Mouse (Mus musculus) thymus, adult 2 months (tissue): Measurements from ENCODE around the gene Prkn. TPM values are rescaled to one million over a fixed set of nuclear protein-coding genes. Genes with fewer than 3 reads are reported as not detected.

Experiments
- DNase-seq: peaks from one replicate; pipeline ENCODE4 v3.0.0; 2021
- H3K27ac ChIP-seq: fragments of 200-500 bp; 2 replicates; pipeline ENCODE4 v1.5.1; 2012; ENCODE audit warnings: low read length, control low read depth; ENCODE audit not compliant: control insufficient read depth, insufficient read depth
- H3K27me3 ChIP-seq: fragments of 200-500 bp; 2 replicates; pipeline ENCODE4 v1.6.1; 2012; ENCODE audit warnings: mild to moderate bottlenecking, low read length, moderate library complexity, mixed read lengths; ENCODE audit not compliant: control insufficient read depth, insufficient read depth
- H3K36me3 ChIP-seq: fragments of 200-500 bp; 2 replicates; pipeline ENCODE4 v1.6.1; 2012; ENCODE audit warnings: mild to moderate bottlenecking, low read length, moderate library complexity; ENCODE audit not compliant: control insufficient read depth, insufficient read depth
- H3K4me1 ChIP-seq: fragments of 200-500 bp; replicated peaks from 2 replicates; pipeline ENCODE4 v1.6.1; 2012; ENCODE audit warnings: low read length; ENCODE audit not compliant: control insufficient read depth, insufficient read depth
- H3K4me3 ChIP-seq: fragments of 200-500 bp; 2 replicates; pipeline ENCODE4 v1.5.1; 2012; ENCODE audit warnings: mild to moderate bottlenecking, low read length, control low read depth, moderate library complexity; ENCODE audit not compliant: control insufficient read depth, insufficient read depth
- CTCF ChIP-seq: fragments of 200-500 bp; IDR thresholded peaks from 2 replicates; pipeline ENCODE4 v1.5.1; 2012; ENCODE audit warnings: mild to moderate bottlenecking, control low read depth, low read length, moderate library complexity, borderline replicate concordance; ENCODE audit not compliant: control insufficient read depth, poor library complexity, insufficient read depth; ENCODE audit errors: extremely low read depth
- POLR2A ChIP-seq: fragments of 200-500 bp; IDR thresholded peaks from 2 replicates; pipeline ENCODE4 v1.6.1; 2012; ENCODE audit warnings: mild to moderate bottlenecking, low read length, control low read depth, moderate library complexity; ENCODE audit not compliant: control insufficient read depth, poor library complexity, insufficient read depth; ENCODE audit errors: extremely low read depth
- WGBS: fragments of 180-500 bp; shearing (Covaris S2); methylation state at CpG from one replicate; pipeline ENCODE4 v1.1.7; 2018; 5-methylcytosine and 5-hydroxymethylcytosine counted together
- polyA plus RNA-seq: library from polyadenylated mRNA; depleted of rRNA; stranded (reverse); fragments of >200 nt; gene quantifications from 2 replicates; pipeline ENCODE4 v1.2.3, GENCODE M21; 2012

Prkn gene
- polyA plus RNA-seq, 1 experiment: 1.4 TPM

GRCm38 (mm10) chr17:11867334-11868095 is 1027.3 kb downstream of the Prkn start:
- TF ChIP-seq CTCF: no peak
- TF ChIP-seq POLR2A: no peak
- Histone ChIP-seq H3K27ac (no peak overlapping the region), H3K4me1 (no peaks in the 10 kb centered on the region), H3K4me3 (no peak overlapping the region), H3K36me3 (no peaks in the 10 kb centered on the region), H3K27me3 (no peaks in the 10 kb centered on the region)
- 83% methylated on average over 13 of the region's 13 CpGs for WGBS
- DNase-seq: no peak

- Histone ChIP-seq H3K4me1 (no peaks in the 10 kb centered on the region), H3K4me3 (no peak overlapping the region), H3K27me3 (no peaks in the 10 kb centered on the region), H3K36me3 (no peaks in the 10 kb centered on the region), H3K27ac (no peak overlapping the region)
- no peak for DNase-seq
- WGBS: 94% methylated on average over 10 of the region's 10 CpGs
- no peak for TF ChIP-seq POLR2A
- TF ChIP-seq CTCF: no peak
Measured at GRCm38 (mm10) chr17:11870546-11870945, 1030.4 kb downstream of the Prkn start.

GRCm38 (mm10) chr17:11876240-11876639 is 1036.1 kb downstream of the Prkn start:
- DNase-seq: no peak
- Histone ChIP-seq H3K4me1 (no peaks in the 10 kb centered on the region), H3K27ac (no peak overlapping the region), H3K36me3 (no peaks in the 10 kb centered on the region), H3K4me3 (no peak overlapping the region), H3K27me3 (no peaks in the 10 kb centered on the region)
- 83% methylated on average over 2 of the region's 2 CpGs for WGBS
- TF ChIP-seq CTCF (no peak), POLR2A (no peak)

- Histone ChIP-seq H3K27me3 (no peaks in the 10 kb centered on the region), H3K4me3 (no peak overlapping the region), H3K4me1 (no peaks in the 10 kb centered on the region), H3K27ac (no peak overlapping the region), H3K36me3 (no peaks in the 10 kb centered on the region)
- no peak for DNase-seq
- TF ChIP-seq POLR2A (no peak), CTCF (no peak)
- 97% methylated on average over 5 of the region's 5 CpGs for WGBS
Measured at GRCm38 (mm10) chr17:11881110-11881820, 1041.1 kb downstream of the Prkn start.

- 95% methylated on average over 6 of the region's 6 CpGs for WGBS
- Histone ChIP-seq H3K4me1 (no peaks in the 10 kb centered on the region), H3K27ac (no peak overlapping the region), H3K4me3 (no peak overlapping the region), H3K36me3 (no peaks in the 10 kb centered on the region), H3K27me3 (no peaks in the 10 kb centered on the region)
- DNase-seq: no peak
- no peak for TF ChIP-seq CTCF
- TF ChIP-seq POLR2A: no peak
Measured at GRCm38 (mm10) chr17:11885601-11886000, 1045.4 kb downstream of the Prkn start.

- Histone ChIP-seq H3K27me3 (no peaks in the 10 kb centered on the region), H3K36me3 (no peaks in the 10 kb centered on the region), H3K4me3 (no peak overlapping the region), H3K4me1 (no peaks in the 10 kb centered on the region), H3K27ac (no peak overlapping the region)
- 87% methylated on average over 4 of the region's 4 CpGs for WGBS
- TF ChIP-seq CTCF: no peak
- no peak for TF ChIP-seq POLR2A
- no peak for DNase-seq
Measured at GRCm38 (mm10) chr17:11886963-11887362, 1046.8 kb downstream of the Prkn start.
